Mouse (Mus musculus) neural tube, embryonic 11.5 days (tissue): ENCODE data around the gene Wdr47. TPM values are rescaled to one million over a fixed set of nuclear protein-coding genes. Genes with fewer than 3 reads are reported as not detected.
A peak's percentile ranks its signal among the peaks of the same experiment; 100 is the strongest.

Experiments
- ATAC-seq: fragments of 200-750 bp; cut with Nextera tagmentation; 2 replicates; pipeline ENCODE4 v1.8.0; 2017; ENCODE audit warnings: moderate number of reproducible peaks, mild to moderate bottlenecking, moderate TSS enrichment, moderate library complexity; ENCODE audit not compliant: insufficient read depth, low FRiP score, low TSS enrichment
- DNase-seq: peaks from one replicate; pipeline ENCODE4 v3.0.0-alpha.2; 2015; ENCODE audit warnings: low spot score
- H3K27ac ChIP-seq: fragments of 300-500 bp; sonication (generic); 2 replicates; pipeline ENCODE4 v1.5.1; 2014; ENCODE audit warnings: low read depth, mild to moderate bottlenecking, low read length
- H3K27me3 ChIP-seq: fragments of 300-500 bp; sonication (generic); 2 replicates; pipeline ENCODE4 v1.6.1; 2014; ENCODE audit warnings: mild to moderate bottlenecking, low read length, mixed read lengths; ENCODE audit not compliant: control insufficient read depth, insufficient read depth
- H3K36me3 ChIP-seq: fragments of 300-500 bp; sonication (generic); 2 replicates; pipeline ENCODE4 v1.6.1; 2014; ENCODE audit warnings: mild to moderate bottlenecking, low read length, moderate library complexity, mixed read lengths; ENCODE audit not compliant: control insufficient read depth, insufficient read depth
- H3K4me1 ChIP-seq: fragments of 300-500 bp; sonication (generic); 2 replicates; pipeline ENCODE4 v1.6.1; 2014; ENCODE audit warnings: low read length, mixed read lengths; ENCODE audit not compliant: control insufficient read depth, insufficient read depth
- H3K4me2 ChIP-seq: fragments of 300-500 bp; sonication (generic); 2 replicates; pipeline ENCODE4 v1.6.1; 2014; ENCODE audit warnings: low read depth, mild to moderate bottlenecking, moderate library complexity
- H3K4me3 ChIP-seq: fragments of 300-500 bp; sonication (generic); 2 replicates; pipeline ENCODE4 v1.5.1; 2014; ENCODE audit warnings: low read depth, low read length
- H3K9ac ChIP-seq: fragments of 300-500 bp; sonication (generic); 2 replicates; pipeline ENCODE4 v1.6.1; 2014; ENCODE audit warnings: mild to moderate bottlenecking, low read length
- H3K9me3 ChIP-seq: fragments of 300-500 bp; sonication (generic); 2 replicates; pipeline ENCODE4 v1.6.1; 2016; ENCODE audit warnings: low read length; ENCODE audit not compliant: control insufficient read depth
- WGBS: fragments of 180-500 bp; shearing (Covaris S2); extraction: QIAGEN DNeasy Blood & Tissue Kit; methylation state at CpG from one replicate; pipeline ENCODE4 v1.1.7; 2014; 5-methylcytosine and 5-hydroxymethylcytosine counted together
- polyA plus RNA-seq: library from polyadenylated mRNA; unstranded; fragments of >200 nt; fragmentation: Nextera tagmentation; extraction: Ambion mirVana; gene quantifications from 2 replicates; pipeline ENCODE4 v1.2.1, GENCODE M21; 2014

Gene Wdr47
- polyA plus RNA-seq, 1 experiment from 2014 or later: 54.6 TPM

DNA sequence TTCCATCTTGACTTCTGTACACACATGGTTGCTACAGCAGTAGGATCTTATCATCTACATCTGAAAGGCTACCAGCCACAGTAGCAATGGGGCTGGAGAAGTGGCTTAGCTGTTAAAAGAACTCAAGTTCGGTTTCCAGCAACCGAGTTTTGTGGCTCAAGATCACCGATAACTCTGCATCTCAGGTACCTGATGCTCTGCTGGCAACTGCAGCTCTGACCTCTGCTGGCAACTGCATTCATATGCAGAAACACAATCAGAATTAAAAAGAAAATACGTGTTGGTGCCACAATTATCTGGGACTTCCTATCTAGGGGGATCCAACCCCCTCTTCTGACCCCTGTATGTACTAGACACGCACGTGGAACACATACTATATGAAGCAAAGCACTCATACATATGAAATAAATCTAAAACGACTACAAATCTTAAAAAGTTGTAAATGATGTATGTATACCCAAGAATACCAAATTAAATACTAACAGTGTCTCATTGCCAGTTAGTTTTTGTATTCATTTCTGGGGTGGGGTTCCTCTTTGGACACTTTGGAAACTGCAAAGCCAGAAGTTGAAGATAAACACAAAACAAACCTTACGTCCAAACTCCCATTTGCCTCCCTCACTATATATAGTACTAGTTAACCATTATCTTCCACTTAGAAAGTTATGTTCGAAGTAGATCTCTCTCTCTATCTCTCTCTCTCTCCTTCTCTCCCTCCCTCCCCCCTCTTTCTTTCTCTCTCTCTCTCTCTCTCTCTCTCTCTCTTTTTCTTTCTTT is 62.0 kb downstream of the Wdr47 start:
- peaks cover 6% of the 10 kb centered on the region; the same call in 1 of the 2 replicates for H3K4me1 ChIP-seq
- peak overlapping the region; percentile 24 for H3K4me2 ChIP-seq
- no peak overlapping the region for H3K27ac ChIP-seq
- DNase-seq (no peak), ATAC-seq (no peak)
- H3K36me3 ChIP-seq: no peaks in the 10 kb centered on the region
- H3K27me3 ChIP-seq: no peaks in the 10 kb centered on the region
- H3K9me3 ChIP-seq: no peaks in the 10 kb centered on the region
- H3K4me3 ChIP-seq: no peak overlapping the region
- 30% methylated on average over 9 of the region's 9 CpGs for WGBS
- H3K9ac ChIP-seq: no peak overlapping the region

DNA sequence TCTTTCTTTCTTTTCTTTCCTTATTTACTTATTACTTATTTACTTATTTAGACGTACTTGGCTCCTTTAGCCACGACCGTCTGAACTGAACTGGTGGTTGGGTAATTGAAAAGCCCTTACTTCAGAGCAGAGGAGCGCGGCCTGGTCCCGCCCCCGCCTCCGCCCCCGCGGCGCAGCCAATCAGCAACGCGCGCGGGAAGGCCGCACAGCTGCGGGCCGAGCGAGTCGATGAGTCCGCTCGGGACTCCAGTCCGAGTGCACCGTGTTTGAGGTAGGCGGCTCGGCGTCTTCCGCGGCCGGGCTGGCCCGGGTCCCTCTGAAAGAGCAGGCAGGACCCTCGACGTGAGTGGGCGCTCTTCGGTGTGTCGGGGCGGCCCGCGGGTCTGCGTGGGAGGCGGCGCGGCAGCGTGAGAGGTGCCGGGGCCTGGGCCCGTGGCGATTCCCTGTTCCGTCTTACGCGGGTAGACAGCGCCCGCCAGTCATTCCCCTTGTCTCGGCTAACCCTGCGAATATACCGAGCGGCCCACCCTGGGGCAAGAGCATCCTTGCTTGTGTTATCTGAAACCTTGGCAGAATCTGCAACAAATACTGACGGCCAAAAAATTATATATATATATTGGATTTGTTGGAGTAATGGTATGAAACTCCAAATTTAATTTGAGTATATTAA is 62.8 kb downstream of the Wdr47 start, which contains the start of gene Clcc1:
Gene Clcc1, plus strand, starts transcription at position 204 of the 670 bp plus-strand sequence.
- peaks cover 6% of the 10 kb centered on the region; the same call in 1 of the 2 replicates for H3K4me1 ChIP-seq
- peak within 1 kb of the TSS; percentile 59 for H3K4me3 ChIP-seq
- peak; percentile 97 for DNase-seq
- H3K27me3 ChIP-seq: no peaks in the 10 kb centered on the region
- H3K9ac ChIP-seq: peak within 1 kb of the TSS; percentile 76
- under 1% methylated on average over 53 of the region's 57 CpGs for WGBS
- 0 out of 2 replicates have a peak within 1 kb of the TSS, but pooled peaks have one; percentile 2 for H3K27ac ChIP-seq
- H3K9me3 ChIP-seq: no peaks in the 10 kb centered on the region
- peak within 1 kb of the TSS; percentile 52 for H3K4me2 ChIP-seq
- peak; percentile 98 for ATAC-seq
- H3K36me3 ChIP-seq: no peaks in the 10 kb centered on the region

DNA sequence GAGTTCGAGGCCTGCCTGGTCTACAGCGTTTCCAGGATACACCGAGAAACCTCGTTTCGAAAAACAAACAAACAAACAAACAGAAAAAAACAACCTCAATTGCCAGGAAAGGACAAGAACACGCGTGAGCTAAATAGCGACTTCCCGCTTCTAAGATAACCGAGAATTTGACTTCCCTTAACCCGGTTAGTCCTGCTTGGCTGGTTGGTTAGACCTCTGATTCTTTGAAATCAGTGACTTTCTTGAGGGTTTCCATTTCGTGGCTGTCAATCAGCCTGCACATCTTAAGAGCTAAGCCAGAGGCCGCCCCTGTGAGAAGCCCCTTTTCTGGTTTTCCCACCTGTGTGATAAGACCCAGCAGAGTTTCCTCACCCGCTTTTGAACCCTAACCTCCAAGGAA is 63.5 kb downstream of the Wdr47 start:
- Histone ChIP-seq H3K27ac (no peak overlapping the region), H3K4me2 (peak overlapping the region; percentile 52), H3K9ac (peak overlapping the region; percentile 47), H3K27me3 (no peaks in the 10 kb centered on the region), H3K36me3 (no peaks in the 10 kb centered on the region), H3K9me3 (no peaks in the 10 kb centered on the region), H3K4me1 (peaks cover 6% of the 10 kb centered on the region; the same call in 1 of the 2 replicates), H3K4me3 (peak overlapping the region; percentile 59)
- WGBS: 33% methylated on average over 14 of the region's 14 CpGs
- DNase-seq (no peak), ATAC-seq (no peak)

DNA sequence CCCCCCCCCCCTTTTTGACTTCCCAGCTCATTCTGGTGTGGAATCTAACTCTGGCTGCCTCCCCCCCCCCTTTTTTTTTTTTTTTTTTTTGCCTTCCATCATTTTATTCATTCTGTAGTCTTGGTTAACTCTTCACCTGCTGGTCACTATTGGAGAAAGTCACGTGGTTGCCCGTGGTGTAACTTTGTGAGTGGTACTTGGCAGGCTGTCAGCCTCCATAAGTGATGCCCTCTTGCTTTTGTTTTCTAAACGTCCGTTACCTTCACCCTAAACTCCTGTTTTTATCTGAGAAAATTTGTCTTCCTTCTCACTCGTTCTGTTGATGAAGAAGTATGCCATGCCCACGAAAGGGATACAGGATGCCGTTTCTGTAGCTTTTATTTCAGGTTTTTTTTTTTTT is 64.4 kb downstream of the Wdr47 start:
- ATAC-seq: no peak

DNA sequence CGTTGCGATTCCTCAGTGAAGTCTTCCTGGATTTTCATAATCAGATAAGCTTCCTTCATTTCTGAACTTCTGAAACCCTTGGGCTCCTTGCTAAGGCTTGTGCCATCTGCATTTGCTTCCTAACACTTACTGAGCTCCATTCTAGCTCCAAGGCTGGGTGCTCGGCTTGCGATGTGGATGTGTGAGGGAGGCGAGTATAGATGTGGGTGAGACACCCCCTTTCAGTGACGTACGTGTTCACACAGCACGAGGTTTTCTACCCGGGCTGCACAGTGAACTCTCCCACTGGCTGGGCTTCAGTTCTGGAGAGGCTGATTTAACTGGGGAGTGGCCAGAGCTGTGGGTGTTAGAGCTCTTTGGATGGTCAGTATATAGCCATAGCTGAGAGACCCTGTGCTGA is 67.5 kb downstream of the Wdr47 start:
- no peaks in the 10 kb centered on the region for H3K9me3 ChIP-seq
- H3K4me2 ChIP-seq: no peak overlapping the region
- peaks cover 11% of the 10 kb centered on the region for H3K36me3 ChIP-seq
- no peak for ATAC-seq
- H3K4me1 ChIP-seq: peaks cover 6% of the 10 kb centered on the region; the same call in 1 of the 2 replicates
- H3K27me3 ChIP-seq: no peaks in the 10 kb centered on the region
- no peak overlapping the region for H3K27ac ChIP-seq
- 97% methylated on average over 9 of the region's 9 CpGs for WGBS
- no peak overlapping the region for H3K9ac ChIP-seq
- no peak for DNase-seq
- H3K4me3 ChIP-seq: no peak overlapping the region

More for the DNA sequence above, 64.4 kb downstream of the Wdr47 start:
- no peak for DNase-seq
- Histone ChIP-seq H3K27ac (no peak overlapping the region), H3K4me1 (peaks cover 6% of the 10 kb centered on the region; the same call in 1 of the 2 replicates), H3K4me3 (no peak overlapping the region), H3K9ac (no peak overlapping the region), H3K36me3 (no peaks in the 10 kb centered on the region), H3K9me3 (no peaks in the 10 kb centered on the region), H3K27me3 (no peaks in the 10 kb centered on the region), H3K4me2 (no peak overlapping the region)
- 81% methylated on average over 7 of the region's 7 CpGs for WGBS

DNA sequence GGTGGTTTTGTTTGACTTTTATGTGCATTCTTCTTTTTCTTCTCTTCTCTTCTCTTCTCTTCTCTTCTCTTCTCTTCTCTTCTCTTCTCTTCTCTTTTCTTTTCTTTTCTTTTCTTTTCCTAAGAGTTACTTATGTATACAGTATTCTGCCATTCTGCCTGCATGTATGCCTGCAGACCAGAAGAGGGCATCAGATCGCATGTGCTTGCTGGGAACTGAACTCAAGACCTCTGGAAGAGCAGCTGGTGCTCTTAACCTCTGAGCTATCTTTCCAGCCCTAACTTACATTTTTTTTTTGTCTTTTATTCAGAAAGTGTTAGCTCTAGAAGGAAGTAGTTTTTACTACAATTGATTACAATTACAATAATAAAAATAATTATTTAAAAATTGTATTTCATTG is 69.9 kb downstream of the Wdr47 start:
- H3K27me3 ChIP-seq: no peaks in the 10 kb centered on the region
- no peak overlapping the region for H3K4me3 ChIP-seq
- no peak for ATAC-seq
- H3K4me2 ChIP-seq: no peak overlapping the region
- peaks cover 14% of the 10 kb centered on the region for H3K36me3 ChIP-seq
- DNase-seq: no peak
- no peak overlapping the region for H3K9ac ChIP-seq
- WGBS: 79% methylated on average over 1 of the region's 1 CpGs
- no peak overlapping the region for H3K27ac ChIP-seq
- no peaks in the 10 kb centered on the region for H3K4me1 ChIP-seq
- H3K9me3 ChIP-seq: no peaks in the 10 kb centered on the region

DNA sequence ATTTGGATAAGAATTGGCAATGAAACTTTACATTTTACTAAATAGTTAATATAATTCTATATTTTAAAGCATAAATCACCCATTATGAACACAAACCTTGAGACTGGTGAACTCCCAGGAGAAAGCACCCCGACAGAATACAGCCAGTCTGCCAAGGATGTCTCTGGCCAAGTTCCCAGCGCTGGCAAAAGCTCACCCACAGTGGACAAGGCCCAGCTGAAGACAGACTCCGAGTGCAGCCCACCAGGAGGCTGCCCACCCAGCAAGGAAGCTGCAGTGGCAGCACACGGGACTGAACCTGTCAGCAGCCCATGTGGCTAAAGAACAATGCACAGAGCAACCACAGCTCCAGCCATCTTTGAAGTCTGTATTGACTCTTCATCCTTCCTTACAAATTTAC is 85.5 kb downstream of the Wdr47 start:
- H3K9ac ChIP-seq: no peak overlapping the region
- no peaks in the 10 kb centered on the region for H3K27me3 ChIP-seq
- H3K9me3 ChIP-seq: no peaks in the 10 kb centered on the region
- WGBS: 88% methylated on average over 4 of the region's 4 CpGs
- H3K4me1 ChIP-seq: no peaks in the 10 kb centered on the region
- H3K36me3 ChIP-seq: peaks cover 23% of the 10 kb centered on the region
- H3K4me3 ChIP-seq: no peak overlapping the region
- H3K4me2 ChIP-seq: no peak overlapping the region
- H3K27ac ChIP-seq: no peak overlapping the region
- no peak for DNase-seq
- no peak for ATAC-seq

DNA sequence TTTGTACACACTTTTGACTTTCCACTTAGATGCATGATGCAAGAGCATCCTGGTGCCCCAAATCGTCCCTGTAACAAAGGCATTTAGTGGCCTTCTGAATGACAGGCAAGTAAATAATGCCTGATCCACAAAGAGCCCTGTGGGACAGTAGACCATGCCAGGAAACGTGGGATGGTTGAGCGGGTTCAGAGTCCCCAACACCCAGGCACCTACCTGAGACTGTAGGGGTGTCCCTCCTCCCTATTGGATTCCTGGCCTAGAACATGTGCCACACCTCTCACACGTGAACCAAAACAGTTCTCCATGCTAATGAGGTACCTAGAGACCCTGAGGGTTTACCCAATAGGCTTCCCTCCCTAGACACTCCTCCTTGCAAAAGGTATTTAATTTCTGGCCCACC is 89.9 kb downstream of the Wdr47 start:
- Histone ChIP-seq H3K36me3 (peaks cover 26% of the 10 kb centered on the region), H3K9me3 (no peaks in the 10 kb centered on the region), H3K27ac (no peak overlapping the region), H3K9ac (no peak overlapping the region), H3K27me3 (no peaks in the 10 kb centered on the region), H3K4me3 (no peak overlapping the region), H3K4me1 (no peaks in the 10 kb centered on the region), H3K4me2 (no peak overlapping the region)
- 83% methylated on average over 4 of the region's 4 CpGs for WGBS
- ATAC-seq (no peak), DNase-seq (no peak)
